Mouse (Mus musculus) stomach, embryonic 14.5 days (tissue): Measurements from ENCODE around the gene Xkr7. TPM values are rescaled to one million over a fixed set of nuclear protein-coding genes. Genes with fewer than 3 reads are reported as not detected.
A peak's percentile ranks its signal among the peaks of the same experiment; 100 is the strongest.

Experiments used
- ATAC-seq: fragments of 200-750 bp; cut with Nextera tagmentation; 2 replicates; pipeline ENCODE4 v1.8.0; 2017; ENCODE audit warnings: low read depth, moderate TSS enrichment; ENCODE audit not compliant: insufficient number of reproducible peaks, insufficient read depth, low FRiP score
- H3K27ac ChIP-seq: fragments of 300-500 bp; sonication (generic); 2 replicates; pipeline ENCODE4 v1.5.1; 2014; ENCODE audit warnings: mild to moderate bottlenecking, low read length, moderate library complexity, mixed read lengths
- H3K27me3 ChIP-seq: fragments of 300-500 bp; sonication (generic); 2 replicates; pipeline ENCODE4 v1.6.1; 2014; ENCODE audit warnings: low read length, control low read depth, mixed read lengths; ENCODE audit not compliant: control insufficient read depth, insufficient read depth
- H3K36me3 ChIP-seq: fragments of 300-500 bp; sonication (generic); 2 replicates; pipeline ENCODE4 v1.6.1; 2014; ENCODE audit warnings: mild to moderate bottlenecking, control low read depth, low read length, moderate library complexity, mixed read lengths; ENCODE audit not compliant: control insufficient read depth, insufficient read depth
- H3K4me1 ChIP-seq: fragments of 300-500 bp; sonication (generic); 2 replicates; pipeline ENCODE4 v1.6.1; 2014; ENCODE audit warnings: low read length, control low read depth, mixed read lengths; ENCODE audit not compliant: control insufficient read depth, insufficient read depth
- H3K4me2 ChIP-seq: fragments of 300-500 bp; sonication (generic); replicated peaks from 2 replicates; pipeline ENCODE4 v1.6.1; 2014; ENCODE audit warnings: low read depth, low read length, control low read depth
- H3K4me3 ChIP-seq: fragments of 300-500 bp; sonication (generic); 2 replicates; pipeline ENCODE4 v1.5.1; 2014; ENCODE audit warnings: low read depth, low read length, control low read depth
- H3K9ac ChIP-seq: fragments of 300-500 bp; sonication (generic); replicated peaks from 2 replicates; pipeline ENCODE4 v1.6.1; 2014; ENCODE audit warnings: low read depth, mild to moderate bottlenecking, control low read depth, low read length, moderate library complexity, mixed read lengths
- H3K9me3 ChIP-seq: fragments of 300-500 bp; sonication (generic); 2 replicates; pipeline ENCODE4 v1.6.1; 2016; ENCODE audit warnings: low read depth, low read length, control low read depth; ENCODE audit not compliant: control insufficient read depth
- WGBS: fragments of 180-500 bp; shearing (Covaris S2); extraction: QIAGEN DNeasy Blood & Tissue Kit; methylation state at CpG from one replicate; pipeline ENCODE4 v1.1.7; 2014; 5-methylcytosine and 5-hydroxymethylcytosine counted together
- polyA plus RNA-seq: library from polyadenylated mRNA; unstranded; fragments of >200 nt; fragmentation: Nextera tagmentation; extraction: Ambion mirVana; gene quantifications from 2 replicates; pipeline ENCODE4 v1.2.1, GENCODE M21; 2014

The Xkr7 gene
- polyA plus RNA-seq, 1 experiment from 2014 or later = not detected

GRCm38 (mm10) chr2:153055270-153055920 lies 23.7 kb downstream of the Xkr7 start:
- Histone ChIP-seq H3K4me1 (no peaks in the 10 kb centered on the region), H3K9me3 (no peaks in the 10 kb centered on the region), H3K36me3 (no peaks in the 10 kb centered on the region), H3K4me2 (no peak overlapping the region), H3K4me3 (no peak overlapping the region), H3K9ac (no peak overlapping the region), H3K27ac (no peak overlapping the region), H3K27me3 (peaks cover 18% of the 10 kb centered on the region)
- no peak for ATAC-seq
- WGBS = 52% methylated on average over 6 of the region's 6 CpGs

- no peak overlapping the region for H3K27ac ChIP-seq
- H3K9ac ChIP-seq = no peak overlapping the region
- H3K4me2 ChIP-seq = no peak overlapping the region
- H3K27me3 ChIP-seq = no peaks in the 10 kb centered on the region
- no peaks in the 10 kb centered on the region for H3K9me3 ChIP-seq
- no peaks in the 10 kb centered on the region for H3K36me3 ChIP-seq
- no peak overlapping the region for H3K4me3 ChIP-seq
- H3K4me1 ChIP-seq = no peaks in the 10 kb centered on the region
- no peak for ATAC-seq
- 71% methylated on average over 4 of the region's 4 CpGs for WGBS
These were observed 26.7 kb downstream of the Xkr7 start for GRCm38 (mm10) chr2:153058365-153058764.

DNA sequence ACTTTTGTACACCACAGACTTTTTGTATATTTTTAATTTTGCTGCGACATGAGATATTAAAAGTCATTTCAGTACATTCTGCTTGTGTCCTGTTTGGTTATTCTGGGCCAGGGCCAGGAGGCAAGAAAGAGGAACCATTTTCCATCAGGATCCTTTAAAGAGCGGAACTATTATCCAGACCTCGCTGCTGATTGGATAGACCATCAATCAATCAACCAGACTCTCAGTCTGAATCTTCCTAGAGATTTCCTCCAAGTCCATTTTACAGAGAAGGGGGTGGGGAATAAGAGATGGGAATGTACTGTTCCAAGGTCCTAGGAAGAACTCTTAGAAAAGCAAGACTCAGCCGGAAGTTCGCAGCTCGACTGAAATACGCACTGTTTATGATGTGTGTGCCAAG lies 28.6 kb downstream of the Xkr7 start:
- ATAC-seq = no peak
- no peak overlapping the region for H3K4me3 ChIP-seq

GRCm38 (mm10) chr2:153063394-153063793 lies 31.7 kb downstream of the Xkr7 start:
- no peaks in the 10 kb centered on the region for H3K9me3 ChIP-seq
- no peaks in the 10 kb centered on the region for H3K27me3 ChIP-seq
- no peaks in the 10 kb centered on the region for H3K36me3 ChIP-seq
- WGBS = 42% methylated on average over 3 of the region's 3 CpGs
- H3K4me3 ChIP-seq = no peak overlapping the region
- H3K4me1 ChIP-seq = no peaks in the 10 kb centered on the region
- no peak overlapping the region for H3K9ac ChIP-seq
- no peak for ATAC-seq
- no peak overlapping the region for H3K4me2 ChIP-seq
- H3K27ac ChIP-seq = no peak overlapping the region

More for the DNA sequence above, 28.6 kb downstream of the Xkr7 start:
- Histone ChIP-seq H3K4me1 (no peaks in the 10 kb centered on the region), H3K36me3 (no peaks in the 10 kb centered on the region), H3K4me2 (no peak overlapping the region), H3K27ac (no peak overlapping the region), H3K9ac (no peak overlapping the region), H3K27me3 (no peaks in the 10 kb centered on the region), H3K9me3 (no peaks in the 10 kb centered on the region)
- WGBS = 79% methylated on average over 7 of the region's 7 CpGs

GRCm38 (mm10) chr2:153064190-153064970 lies 32.7 kb downstream of the Xkr7 start:
- H3K27me3 ChIP-seq = no peaks in the 10 kb centered on the region
- no peak overlapping the region for H3K27ac ChIP-seq
- H3K36me3 ChIP-seq = no peaks in the 10 kb centered on the region
- 67% methylated on average over 9 of the region's 9 CpGs for WGBS
- no peak overlapping the region for H3K4me3 ChIP-seq
- H3K4me2 ChIP-seq = no peak overlapping the region
- no peaks in the 10 kb centered on the region for H3K9me3 ChIP-seq
- no peak for ATAC-seq
- no peaks in the 10 kb centered on the region for H3K4me1 ChIP-seq
- H3K9ac ChIP-seq = no peak overlapping the region

DNA sequence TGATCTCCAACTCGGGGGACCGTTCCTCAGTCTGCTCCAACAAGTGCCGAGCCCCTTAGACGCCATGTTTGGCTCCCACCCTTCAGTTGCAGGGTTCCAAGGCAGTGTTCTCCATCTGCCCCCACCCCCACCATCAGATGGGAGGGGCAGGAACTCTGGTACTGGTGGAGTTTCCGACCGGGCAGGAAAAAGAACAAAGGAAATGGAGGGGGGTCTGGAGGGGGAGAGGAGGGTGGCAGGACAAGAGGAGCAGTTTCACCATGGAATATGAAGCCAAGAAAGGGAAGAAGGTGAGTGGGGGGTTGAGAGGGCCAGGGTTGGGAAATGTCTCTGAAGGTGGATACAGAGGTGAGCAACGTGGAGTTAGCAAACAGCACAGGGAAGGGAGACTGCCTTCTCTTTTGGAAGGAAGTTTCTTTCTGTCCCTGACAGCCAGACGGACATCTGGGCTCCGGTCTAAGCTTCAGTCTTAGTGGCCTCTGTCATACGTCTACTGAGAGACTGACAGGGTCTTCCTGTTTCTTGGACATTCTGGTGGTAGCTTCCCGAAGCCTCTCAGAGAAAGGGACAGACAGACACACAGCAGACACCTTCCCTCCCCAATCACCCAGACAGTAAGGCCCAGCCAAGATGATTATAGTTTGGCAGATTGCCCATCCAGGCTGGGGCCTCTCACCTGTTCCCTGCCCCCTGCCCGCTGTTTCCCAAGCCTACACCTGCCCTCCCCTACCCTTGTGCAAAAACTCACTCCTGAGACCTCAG lies 34.3 kb downstream of the Xkr7 start, which contains the start of gene Ccm2l:
Gene Ccm2l (plus strand): TSS at position 209 of the 762 bp plus-strand sequence.
- H3K4me2 ChIP-seq = no peak within 1 kb of the TSS
- H3K4me3 ChIP-seq = no peak within 1 kb of the TSS
- 44% methylated on average over 12 of the region's 12 CpGs for WGBS
- no peaks in the 10 kb centered on the region for H3K4me1 ChIP-seq
- H3K9ac ChIP-seq = no peak within 1 kb of the TSS
- no peak for ATAC-seq
- H3K9me3 ChIP-seq = no peaks in the 10 kb centered on the region
- peaks cover 11% of the 10 kb centered on the region; the same call in 1 of the 2 replicates for H3K27me3 ChIP-seq
- H3K36me3 ChIP-seq = no peaks in the 10 kb centered on the region
- no peak within 1 kb of the TSS for H3K27ac ChIP-seq

DNA sequence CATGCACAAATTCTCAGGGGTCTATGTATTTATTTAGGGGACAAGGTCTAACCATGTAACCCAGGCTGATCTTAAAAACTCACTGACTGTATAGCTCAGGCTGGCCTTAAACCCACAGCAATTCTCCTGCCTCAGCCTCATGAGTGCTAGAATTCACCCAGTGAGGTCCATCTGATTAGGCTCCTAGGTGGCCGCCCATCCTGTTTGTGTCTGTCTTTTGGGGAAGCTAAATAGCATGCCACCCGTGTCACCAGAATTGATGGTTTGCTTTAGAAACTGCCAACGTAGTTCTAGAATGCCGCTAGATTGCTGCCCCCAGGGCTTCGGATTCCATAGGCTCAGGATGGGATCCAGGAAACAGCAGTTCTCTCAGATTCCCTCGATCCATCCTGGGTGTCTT lies 35.3 kb downstream of the Xkr7 start:
- 50% methylated on average over 6 of the region's 6 CpGs for WGBS

GRCm38 (mm10) chr2:153070762-153071490 lies 39.3 kb downstream of the Xkr7 start:
- Histone ChIP-seq H3K9ac (0 out of 2 replicates have a peak overlapping the region, but pooled peaks have one; percentile 10), H3K4me3 (0 out of 2 replicates have a peak overlapping the region, but pooled peaks have one; percentile 22), H3K27ac (no peak overlapping the region), H3K9me3 (no peaks in the 10 kb centered on the region), H3K4me2 (peak overlapping the region; percentile 48; the same call in 1 of the 2 replicates), H3K27me3 (peaks cover 34% of the 10 kb centered on the region), H3K4me1 (no peaks in the 10 kb centered on the region), H3K36me3 (no peaks in the 10 kb centered on the region)
- no peak for ATAC-seq
- 11% methylated on average over 23 of the region's 23 CpGs for WGBS

More for the DNA sequence above, 35.3 kb downstream of the Xkr7 start:
- H3K4me3 ChIP-seq = no peak overlapping the region
- H3K9me3 ChIP-seq = no peaks in the 10 kb centered on the region
- peaks cover 20% of the 10 kb centered on the region for H3K27me3 ChIP-seq
- ATAC-seq = no peak
- no peak overlapping the region for H3K9ac ChIP-seq
- H3K4me2 ChIP-seq = no peak overlapping the region
- H3K27ac ChIP-seq = no peak overlapping the region
- no peaks in the 10 kb centered on the region for H3K4me1 ChIP-seq
- H3K36me3 ChIP-seq = no peaks in the 10 kb centered on the region
